Comparison of ENCODE assay signal across 17 mouse cellular contexts in genomic region chr17:26384111-26384510, GRCm38 (mm10). TPM values are rescaled to one million over a fixed set of nuclear protein-coding genes. Genes with fewer than 3 reads are reported as not detected.
"Had no signal": no experiment of that assay in that cellular context is flagged by ENCODE, and none has a peak within 500 bp of the region (broad histone marks: within the 10 kb centered on the region; RNA-seq: fewer than 3 reads in every experiment).

No protein-coding gene starts in this region.

- DNase-seq: kidney, adult 18-20 months; kidney, postnatal 10 days; kidney, postnatal 4 days; lung, adult 2 months; lung, postnatal 10 days; thymus, adult 18-20 months; thymus, postnatal 14 days had no signal

- H3K27ac ChIP-seq: layer of hippocampus, adult 2 months; limb, embryonic 10.5 days; liver, embryonic 15.5 days; macrophage; midbrain, embryonic 15.5 days; neural tube, embryonic 12.5 days had no signal

- H3K9ac ChIP-seq: liver, embryonic 15.5 days; midbrain, embryonic 15.5 days; neural tube, embryonic 12.5 days had no signal

- ATAC-seq: midbrain, embryonic 15.5 days had no signal

- H3K9me3 ChIP-seq: limb, embryonic 10.5 days; liver, embryonic 15.5 days; megakaryocyte, embryonic 14.5 days; midbrain, embryonic 15.5 days; neural tube, embryonic 12.5 days had no signal

- H3K4me3 ChIP-seq: layer of hippocampus, adult 2 months; limb, embryonic 10.5 days; liver, embryonic 15.5 days; megakaryocyte, embryonic 14.5 days; midbrain, embryonic 15.5 days; neural tube, embryonic 12.5 days had no signal

- H3K4me1 ChIP-seq: liver, embryonic 15.5 days had no signal

- H3K4me2 ChIP-seq: liver, embryonic 11.5 days; liver, embryonic 15.5 days; midbrain, embryonic 11.5 days; midbrain, embryonic 15.5 days; neural tube, embryonic 12.5 days had no signal

- H3K27me3 ChIP-seq: midbrain, embryonic 15.5 days; neural tube, embryonic 12.5 days had no signal

- H3K36me3 ChIP-seq: limb, embryonic 10.5 days; liver, embryonic 15.5 days; midbrain, embryonic 15.5 days; neural tube, embryonic 12.5 days had no signal

RNA-seq across cellular contexts. Expression of gene Neurl1b, which starts 30.5 kb away (rescaled TPM):
- total RNA-seq: monocyte, adult 5-6 weeks had no signal
